Mouse (Mus musculus): ENCODE measurements around the gene Cmtm5. TPM values are rescaled to one million over a fixed set of nuclear protein-coding genes. Genes with fewer than 3 reads are reported as not detected.
"Not testable (repeated sequence)": the region's sequence is repeated elsewhere in the genome, so short reads cannot be mapped to it uniquely, and the experiment has no call there.

Cmtm5 gene
- total RNA-seq, 2 experiments from 2014 or later, result 77.1 to 86.1 TPM

- DNase-seq (ENCODE audit: low spot score in 2 of 2), result no peak
Measured at GRCm38 (mm10) chr14:54956533-54956932, 20.5 kb downstream of the Cmtm5 start.

GRCm38 (mm10) chr14:54958503-54958902 is 22.4 kb downstream of the Cmtm5 start:
- DNase-seq (ENCODE audit: low spot score in 2 of 2), result no peak

GRCm38 (mm10) chr14:54959197-54959596 is 23.1 kb downstream of the Cmtm5 start:
- no peak for DNase-seq (ENCODE audit: low spot score in 2 of 2)

- DNase-seq (ENCODE audit: low spot score in 2 of 2), result not testable (repeated sequence)
Measured at GRCm38 (mm10) chr14:54959853-54960613, 24.0 kb downstream of the Cmtm5 start.

GRCm38 (mm10) chr14:54960769-54961168 is 24.7 kb downstream of the Cmtm5 start:
- peak; percentile 60 to 84 for DNase-seq (ENCODE audit: low spot score in 2 of 2)

GRCm38 (mm10) chr14:54961487-54961886 is 25.4 kb downstream of the Cmtm5 start:
- DNase-seq (ENCODE audit: low spot score in 2 of 2), result no peak

GRCm38 (mm10) chr14:54962714-54963113 is 26.7 kb downstream of the Cmtm5 start:
- no peak for DNase-seq (ENCODE audit: low spot score in 2 of 2)

GRCm38 (mm10) chr14:54963727-54964126 is 27.7 kb downstream of the Cmtm5 start:
- no peak for DNase-seq (ENCODE audit: low spot score in 2 of 2)

- no peak for DNase-seq (ENCODE audit: low spot score in 2 of 2)
Measured at GRCm38 (mm10) chr14:54965044-54965443, 29.0 kb downstream of the Cmtm5 start.

- DNase-seq (ENCODE audit: low spot score in 2 of 2), result no peak
Measured at GRCm38 (mm10) chr14:54965631-54966030, 29.6 kb downstream of the Cmtm5 start.

GRCm38 (mm10) chr14:54966320-54966977 is 30.4 kb downstream of the Cmtm5 start, which contains the start of gene Myh6:
Gene Myh6 (minus strand): TSS chr14:54966927.
- DNase-seq (ENCODE audit: low spot score in 2 of 2), result no peak

- DNase-seq (ENCODE audit: low spot score in 2 of 2), result no peak
Measured at GRCm38 (mm10) chr14:54967874-54968273, 31.8 kb downstream of the Cmtm5 start.

- no peak for DNase-seq (ENCODE audit: low spot score in 2 of 2)
Measured at GRCm38 (mm10) chr14:54968344-54968743, 32.3 kb downstream of the Cmtm5 start.

GRCm38 (mm10) chr14:54972786-54973185 is 36.7 kb downstream of the Cmtm5 start:
- not testable (repeated sequence) for DNase-seq (ENCODE audit: low spot score in 2 of 2)

- DNase-seq (ENCODE audit: low spot score in 2 of 2), result peak in 1 of 2 experiments; percentile 54
Measured at GRCm38 (mm10) chr14:54974068-54974791, 38.2 kb downstream of the Cmtm5 start.

- no peak for DNase-seq (ENCODE audit: low spot score in 2 of 2)
Measured at GRCm38 (mm10) chr14:54976633-54977032, 40.6 kb downstream of the Cmtm5 start, which contains the start of gene Gm17428. Gene Gm17428 (plus strand): TSS chr14:54976933.

- DNase-seq (ENCODE audit: low spot score in 2 of 2), result no peak
Measured at GRCm38 (mm10) chr14:54978664-54979063, 42.6 kb downstream of the Cmtm5 start.

GRCm38 (mm10) chr14:54981934-54982333 is 45.9 kb downstream of the Cmtm5 start:
- DNase-seq (ENCODE audit: low spot score in 2 of 2), result no peak

- DNase-seq (ENCODE audit: low spot score in 2 of 2), result not testable (repeated sequence)
Measured at GRCm38 (mm10) chr14:54988350-54988874, 52.4 kb downstream of the Cmtm5 start.
